Mouse (Mus musculus) fibroblast of lung, adult 2 months (primary cell): Measurements from ENCODE around the gene Lpin2.

Experiments used
- DNase-seq: peaks from one replicate; pipeline ENCODE4 v3.0.0-alpha.2; 2011; ENCODE audit warnings: low read depth

The Lpin2 gene

GRCm38 (mm10) chr17:71263136-71263535, 80.8 kb downstream of the Lpin2 start:
- no peak for DNase-seq

DNA sequence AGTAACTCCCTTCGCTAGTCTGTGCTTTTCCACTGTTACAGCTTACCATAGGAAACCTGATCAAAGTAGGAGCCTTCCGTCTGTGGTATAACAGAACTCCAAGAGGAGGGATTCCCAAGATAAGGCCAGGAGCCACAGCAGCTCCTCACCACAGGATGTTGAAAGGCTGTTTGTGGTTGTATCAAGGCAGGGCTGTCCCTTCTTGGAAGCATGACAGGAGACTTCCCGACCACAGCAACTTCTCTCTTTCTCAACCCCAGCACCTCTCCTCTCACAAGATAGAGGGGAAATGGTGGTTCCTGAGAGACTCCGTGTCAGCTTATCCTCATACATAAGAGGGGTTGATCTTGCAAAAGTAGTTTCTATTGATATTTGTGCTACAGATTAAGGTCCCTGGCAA, 82.4 kb downstream of the Lpin2 start:
- no peak for DNase-seq

- DNase-seq, result no peak
These were observed 83.1 kb downstream of the Lpin2 start for GRCm38 (mm10) chr17:71265336-71266051.

- no peak for DNase-seq
These were observed 85.0 kb downstream of the Lpin2 start for GRCm38 (mm10) chr17:71267374-71267773.

DNA sequence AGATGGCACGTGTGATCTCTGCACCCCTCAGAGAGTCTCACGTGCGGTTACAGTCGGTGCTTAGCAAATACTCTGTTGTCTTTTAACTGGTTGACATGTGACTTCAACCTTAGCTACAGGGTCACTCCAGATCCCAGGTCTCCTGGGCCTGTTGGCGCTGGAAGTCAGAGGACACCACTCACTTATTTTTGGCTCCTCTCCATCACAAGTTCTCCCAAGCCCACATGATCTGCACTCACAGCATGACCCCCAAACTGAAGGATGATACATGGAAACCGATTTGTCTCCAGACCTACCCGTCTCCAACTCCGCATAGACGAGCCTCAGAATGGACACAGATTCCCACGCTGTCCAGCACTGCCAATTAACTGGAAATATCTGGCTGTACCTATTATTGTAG, 85.8 kb downstream of the Lpin2 start:
- DNase-seq, result no peak

DNA sequence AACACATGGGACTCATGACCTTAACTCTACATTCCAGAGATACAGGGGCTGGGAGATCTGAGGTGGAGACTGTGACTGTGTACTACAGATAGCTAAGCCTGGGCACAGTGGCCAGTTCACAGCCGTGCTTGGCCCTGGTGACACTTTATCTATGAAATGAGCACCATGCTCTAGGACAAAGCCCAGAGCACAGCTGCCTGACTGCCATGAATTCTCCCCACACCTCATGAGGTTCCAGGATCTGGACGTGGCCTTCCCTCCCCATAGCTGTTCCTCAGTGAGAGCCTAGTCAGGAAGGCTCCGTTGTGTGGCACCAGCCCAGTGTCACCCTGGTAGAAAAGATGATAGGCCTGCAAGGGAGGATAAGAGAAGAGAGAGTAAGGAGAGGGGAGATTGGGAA, 86.2 kb downstream of the Lpin2 start:
- DNase-seq, result no peak

GRCm38 (mm10) chr17:71273901-71274300, 91.5 kb downstream of the Lpin2 start:
- no peak for DNase-seq

GRCm38 (mm10) chr17:71276771-71277170, 94.4 kb downstream of the Lpin2 start:
- no peak for DNase-seq

DNA sequence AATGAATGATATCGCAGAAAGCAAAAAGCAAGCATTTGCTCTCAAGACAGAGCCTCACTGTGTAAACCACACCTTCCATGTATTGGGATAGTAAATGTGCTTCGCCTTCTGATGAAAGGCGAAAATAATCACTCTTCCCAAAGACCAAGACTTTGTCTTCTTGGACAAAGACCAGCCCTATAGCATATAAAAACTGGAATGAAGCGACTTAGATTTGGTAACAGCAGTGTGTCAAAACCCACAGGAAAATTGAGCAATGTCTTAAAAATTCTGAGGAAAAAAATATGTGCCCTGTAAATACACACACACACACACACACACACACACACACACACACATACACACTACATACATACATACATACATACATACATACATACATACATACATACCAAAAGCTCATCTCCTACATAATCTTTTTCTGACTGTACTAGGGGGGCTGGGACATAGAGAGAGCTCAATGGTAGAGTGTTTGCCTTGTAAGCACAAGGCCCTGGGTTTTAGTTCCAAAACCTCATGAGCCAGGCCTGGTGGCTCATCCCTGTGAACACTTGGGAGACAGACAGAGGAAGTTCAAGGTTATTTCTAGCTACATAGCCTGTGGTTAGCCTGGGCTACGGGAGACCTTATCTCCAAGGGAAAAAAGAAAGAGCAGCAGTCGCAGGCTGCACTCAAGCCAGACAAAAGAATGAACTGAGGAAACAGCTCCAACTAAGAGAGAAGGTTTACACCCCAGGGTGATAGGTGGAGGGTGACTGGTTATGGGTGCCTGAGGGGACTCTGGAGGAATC, 95.5 kb downstream of the Lpin2 start:
- DNase-seq, result no peak

DNA sequence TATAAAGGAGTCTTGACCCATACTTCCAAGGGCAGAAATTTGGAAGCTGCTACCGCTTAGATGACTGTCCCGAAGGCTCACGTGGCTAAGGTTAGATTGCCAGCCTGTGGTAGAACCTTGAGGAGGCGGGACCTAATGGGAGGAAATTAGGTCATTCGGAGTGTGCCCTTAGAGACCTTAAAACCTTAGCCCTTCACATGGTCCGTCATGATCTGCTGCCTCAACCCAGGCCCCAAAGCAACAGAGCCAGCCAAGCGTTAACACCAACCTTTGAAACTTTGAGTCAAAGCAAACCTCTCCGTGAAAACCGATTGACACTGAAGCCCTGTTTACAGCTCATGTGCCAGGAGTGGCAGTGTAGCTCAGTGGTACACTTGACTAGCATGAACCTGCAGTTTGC, 100.4 kb downstream of the Lpin2 start:
- DNase-seq, result no peak

- DNase-seq, result no peak
These were observed 100.9 kb downstream of the Lpin2 start for GRCm38 (mm10) chr17:71283237-71283636.

- no peak for DNase-seq
These were observed 102.5 kb downstream of the Lpin2 start for GRCm38 (mm10) chr17:71284890-71285289.

GRCm38 (mm10) chr17:71285929-71286328, 103.6 kb downstream of the Lpin2 start:
- DNase-seq, result no peak

DNA sequence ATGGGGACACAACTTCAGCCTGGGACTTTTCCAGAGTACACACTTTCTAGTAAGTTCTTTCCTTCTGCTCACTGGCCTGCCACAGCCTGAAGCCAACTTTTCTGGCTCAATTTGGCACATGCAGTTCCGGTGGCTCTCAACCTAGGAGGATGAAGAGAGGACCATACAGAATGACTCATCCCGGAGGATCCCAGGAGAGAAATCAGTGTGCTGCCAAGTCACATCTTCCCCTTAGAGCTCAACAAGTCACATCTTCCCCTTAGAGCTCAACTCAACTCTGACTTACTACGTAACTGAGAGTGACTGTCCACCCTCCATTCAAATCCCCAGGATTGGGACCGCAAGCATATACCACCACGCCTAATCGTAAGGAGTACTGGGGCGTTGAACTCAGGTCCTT, 105.2 kb downstream of the Lpin2 start:
- DNase-seq, result no peak

DNA sequence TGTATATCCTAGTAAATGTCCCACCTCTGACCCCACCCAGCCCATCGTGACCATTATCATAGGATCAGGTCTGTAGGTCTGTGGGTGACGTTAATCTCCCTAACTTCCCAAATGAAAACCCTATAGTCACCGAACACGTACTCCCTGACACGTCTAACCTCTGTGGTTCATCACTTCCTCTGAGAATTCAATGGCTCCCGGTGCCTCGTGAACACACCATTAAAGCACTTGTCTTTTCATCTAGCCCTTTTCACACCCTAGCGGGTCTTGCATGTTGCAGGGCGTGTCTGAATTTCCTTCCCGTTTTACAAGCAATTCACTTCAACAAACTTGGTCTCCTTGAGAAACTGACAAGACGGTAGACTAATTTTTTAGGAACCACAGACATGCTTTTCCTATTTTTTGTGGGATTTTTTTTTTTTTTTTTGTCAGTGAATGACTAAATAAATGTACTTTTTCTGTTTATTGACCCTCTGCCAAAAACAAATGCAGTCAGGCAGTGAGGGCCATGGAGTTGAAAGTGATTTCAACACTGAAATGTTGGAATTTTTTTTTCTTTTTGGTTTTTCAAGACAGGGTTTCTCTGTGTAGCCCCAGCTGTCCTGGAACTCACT, 105.9 kb downstream of the Lpin2 start:
- no peak for DNase-seq

- no peak for DNase-seq
These were observed 106.6 kb downstream of the Lpin2 start for GRCm38 (mm10) chr17:71288808-71289548.

DNA sequence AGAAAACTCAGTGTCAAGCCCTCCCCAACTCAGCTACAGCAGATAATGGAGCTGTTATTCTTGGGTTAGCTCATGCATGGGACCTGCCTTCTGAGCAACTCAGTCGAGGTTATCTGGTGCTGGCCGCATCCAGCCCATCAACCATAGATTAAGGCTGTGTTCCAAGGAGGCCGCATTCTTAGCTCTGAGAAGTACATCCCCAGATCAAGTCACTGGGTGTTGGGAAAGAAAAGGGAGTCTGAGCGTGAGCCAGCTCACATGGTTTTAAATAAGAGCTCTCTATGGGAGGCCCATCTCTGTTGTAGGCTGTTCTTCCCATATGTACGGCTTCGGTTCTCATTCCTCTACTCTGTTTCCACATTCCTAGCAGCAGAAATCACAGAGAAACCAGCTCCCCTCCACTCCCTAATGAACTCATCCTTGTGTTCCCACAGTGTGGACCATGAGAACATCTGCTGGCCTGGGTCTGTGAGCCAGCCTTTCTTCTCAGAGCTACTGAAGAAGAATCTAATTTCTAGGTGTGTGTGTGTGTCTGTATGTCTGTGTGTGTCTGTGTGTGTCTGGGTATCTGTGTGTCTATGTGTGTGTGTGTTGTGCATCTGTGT, 107.3 kb downstream of the Lpin2 start:
- DNase-seq, result no peak

GRCm38 (mm10) chr17:71290486-71291410, 108.4 kb downstream of the Lpin2 start:
- DNase-seq, result no peak

GRCm38 (mm10) chr17:71291897-71292420, 109.6 kb downstream of the Lpin2 start:
- no peak for DNase-seq

DNA sequence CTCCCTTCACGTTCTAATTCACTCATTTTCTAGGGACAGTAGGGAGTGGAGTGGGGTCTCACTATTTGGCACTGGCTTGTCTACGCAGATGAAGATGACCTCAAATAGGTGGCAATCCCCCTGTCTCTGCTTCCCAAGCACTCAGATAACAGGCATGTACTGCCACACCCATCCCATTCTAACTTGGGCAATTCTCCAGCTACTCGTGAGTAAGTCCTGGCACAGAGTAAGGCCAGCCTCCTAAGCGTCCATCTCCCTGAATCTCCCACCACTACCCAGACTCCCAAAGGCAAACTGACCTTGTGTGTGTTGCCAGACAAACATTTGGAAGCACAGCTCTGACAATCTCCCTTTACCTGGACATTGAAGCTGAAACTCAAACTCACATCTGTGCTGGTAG, 110.5 kb downstream of the Lpin2 start:
- DNase-seq, result no peak

DNA sequence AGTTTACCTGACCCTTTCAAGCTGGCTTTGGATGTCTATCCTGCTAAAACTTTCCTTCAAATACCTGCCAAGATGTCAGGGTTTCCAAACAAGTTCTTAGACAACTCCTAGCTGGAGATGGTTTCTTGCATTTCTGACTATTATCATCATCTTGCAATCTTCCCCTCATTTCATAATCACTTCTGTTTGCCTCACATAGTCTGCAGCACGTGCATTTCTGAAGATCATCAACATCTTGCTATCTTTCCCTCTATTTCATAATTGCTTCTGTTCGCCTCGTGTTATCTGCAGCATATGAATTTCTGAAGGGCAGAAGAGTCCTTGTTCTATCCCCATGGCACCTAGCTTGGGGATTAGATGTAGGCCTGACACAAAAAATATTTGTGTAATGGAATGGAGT, 112.2 kb downstream of the Lpin2 start:
- no peak for DNase-seq
